ENCODE assay signal across 8 mouse cellular contexts in genomic region chr11:97628303-97628567, GRCm38 (mm10). TPM values are rescaled to one million over a fixed set of nuclear protein-coding genes. Genes with fewer than 3 reads are reported as not detected.
DNase-seq lines count a peak whose midpoint lies in the region; ATAC-seq and TF ChIP-seq lines count a peak whose summit lies in the region.

No protein-coding gene starts in this region.

- H3K36me3 ChIP-seq in embryonic facial prominence, embryonic 13.5 days, result no peaks in the 10 kb centered on the region
- no peaks in the 10 kb centered on the region for H3K36me3 ChIP-seq in hindbrain, embryonic 16.5 days (ENCODE audit: control insufficient read depth, insufficient read depth, low read length)
- no peaks in the 10 kb centered on the region for H3K36me3 ChIP-seq in midbrain, embryonic 15.5 days (replicated peaks)

- peak overlapping the region; percentile 70 for H3K4me3 ChIP-seq in embryonic facial prominence, embryonic 13.5 days
- peak overlapping the region; percentile 60 for H3K4me3 ChIP-seq in hindbrain, embryonic 16.5 days (ENCODE audit: low read length)
- peak overlapping the region; percentile 66 for H3K4me3 ChIP-seq in midbrain, embryonic 15.5 days
- H3K4me3 ChIP-seq in cerebellum, adult 2 months (replicated peaks; ENCODE audit: insufficient read depth, low read depth, low read length), result no peak overlapping the region

- WGBS in embryonic facial prominence, embryonic 13.5 days, result under 1% methylated on average over 28 of the region's 28 CpGs
- WGBS in hindbrain, embryonic 16.5 days, result under 1% methylated on average over 28 of the region's 28 CpGs
- under 1% methylated on average over 28 of the region's 28 CpGs for WGBS in midbrain, embryonic 15.5 days
- WGBS in cerebellum, adult 2 months, result 2% methylated on average over 26 of the region's 28 CpGs

- peaks cover 44% of the 10 kb centered on the region for H3K4me1 ChIP-seq in embryonic facial prominence, embryonic 13.5 days
- peaks cover 24% of the 10 kb centered on the region for H3K4me1 ChIP-seq in hindbrain, embryonic 16.5 days (ENCODE audit: control insufficient read depth, insufficient read depth, low read depth, low read length)
- peaks cover 29% of the 10 kb centered on the region for H3K4me1 ChIP-seq in midbrain, embryonic 15.5 days
- no peaks in the 10 kb centered on the region for H3K4me1 ChIP-seq in cerebellum, adult 2 months (ENCODE audit: control insufficient read depth, insufficient read depth, low read length)

- H3K4me2 ChIP-seq in embryonic facial prominence, embryonic 13.5 days, result peak overlapping the region; percentile 87
- H3K4me2 ChIP-seq in hindbrain, embryonic 16.5 days (ENCODE audit: low read length), result peak overlapping the region; percentile 66
- H3K4me2 ChIP-seq in midbrain, embryonic 15.5 days, result peak overlapping the region; percentile 80

- TF ChIP-seq POLR2A in cerebellum, adult 2 months (IDR thresholded peaks at IDR 0.05; ENCODE audit: borderline replicate concordance, insufficient read depth, low read length), result no peak

- no peaks in the 10 kb centered on the region for H3K9me3 ChIP-seq in embryonic facial prominence, embryonic 13.5 days
- H3K9me3 ChIP-seq in hindbrain, embryonic 16.5 days (ENCODE audit: control insufficient read depth, low read length), result no peaks in the 10 kb centered on the region
- no peaks in the 10 kb centered on the region for H3K9me3 ChIP-seq in midbrain, embryonic 15.5 days

- no peak for ATAC-seq in embryonic facial prominence, embryonic 13.5 days (ENCODE audit: insufficient number of reproducible peaks, insufficient read depth, low FRiP score, low TSS enrichment, low read depth)
- no peak for ATAC-seq in hindbrain, embryonic 16.5 days
- ATAC-seq in midbrain, embryonic 15.5 days (replicated peaks), result no peak

- DNase-seq in kidney, postnatal 10 days, result peak; percentile 27
- DNase-seq in kidney, adult 8-10 months, result no peak
- DNase-seq in cerebellum, adult 9-10 months, result no peak
- no peak for DNase-seq in cerebellum, adult 2 months
- no peak for DNase-seq in B cell, adult 2 months

- no peak for TF ChIP-seq CTCF in cerebellum, adult 2 months (IDR thresholded peaks at IDR 0.05; ENCODE audit: borderline replicate concordance, insufficient read depth, low read depth, low read length)

- H3K27ac ChIP-seq in embryonic facial prominence, embryonic 13.5 days, result no peak overlapping the region
- no peak overlapping the region for H3K27ac ChIP-seq in hindbrain, embryonic 16.5 days (ENCODE audit: low read depth, low read length)
- H3K27ac ChIP-seq in midbrain, embryonic 15.5 days, result no peak overlapping the region
- H3K27ac ChIP-seq in cerebellum, adult 2 months (ENCODE audit: insufficient read depth, low read length), result no peak overlapping the region

- H3K9ac ChIP-seq in embryonic facial prominence, embryonic 13.5 days, result peak overlapping the region; percentile 79
- no peak overlapping the region for H3K9ac ChIP-seq in hindbrain, embryonic 16.5 days (ENCODE audit: low read depth, low read length)
- H3K9ac ChIP-seq in midbrain, embryonic 15.5 days, result no peak overlapping the region

- peaks cover 84% of the 10 kb centered on the region for H3K27me3 ChIP-seq in embryonic facial prominence, embryonic 13.5 days
- peaks cover 55% of the 10 kb centered on the region for H3K27me3 ChIP-seq in hindbrain, embryonic 16.5 days (replicated peaks; ENCODE audit: control insufficient read depth, insufficient read depth, low read length)
- peaks cover 78% of the 10 kb centered on the region for H3K27me3 ChIP-seq in midbrain, embryonic 15.5 days (replicated peaks)
- H3K27me3 ChIP-seq in cerebellum, adult 2 months (ENCODE audit: control insufficient read depth, insufficient read depth, low read length), result peaks cover 10% of the 10 kb centered on the region; the same call in 1 of the 2 replicates

RNA-seq across cellular contexts. Expression of gene Epop, which starts 1.3 kb away (rescaled TPM):
- 4.3 and 7.2 TPM in 2 replicates for polyA plus RNA-seq in embryonic facial prominence, embryonic 13.5 days (2015; fragmentation: Nextera tagmentation; extraction: Ambion mirVana)
- 1.2 and 1.4 TPM in 2 replicates for polyA plus RNA-seq in hindbrain, embryonic 16.5 days (2015; fragmentation: Nextera tagmentation; extraction: Ambion mirVana)
- 1.9 and 2.5 TPM in 2 replicates for polyA plus RNA-seq in midbrain, embryonic 15.5 days (2015; fragmentation: Nextera tagmentation; extraction: Ambion mirVana)
- polyA plus RNA-seq in cerebellum, adult 2 months (2012; rRNA removed), result 4.1 and 5.4 TPM in 2 replicates

RNA-seq across cellular contexts. Expression of gene Mllt6, which starts 35.0 kb away (rescaled TPM):
- polyA plus RNA-seq in embryonic facial prominence, embryonic 13.5 days (2015; fragmentation: Nextera tagmentation; extraction: Ambion mirVana), result 3.1 and 3.3 TPM in 2 replicates
- polyA plus RNA-seq in hindbrain, embryonic 16.5 days (2015; fragmentation: Nextera tagmentation; extraction: Ambion mirVana), result 3.1 and 3.3 TPM in 2 replicates
- polyA plus RNA-seq in midbrain, embryonic 15.5 days (2015; fragmentation: Nextera tagmentation; extraction: Ambion mirVana), result 3.9 and 4.4 TPM in 2 replicates
- 68.4 and 69.3 TPM in 2 replicates for polyA plus RNA-seq in cerebellum, adult 2 months (2012; rRNA removed)

RNA-seq across cellular contexts. Expression of gene Srcin1, which starts 52.2 kb away (rescaled TPM):
- 0.76 and 1.2 TPM in 2 replicates for polyA plus RNA-seq in embryonic facial prominence, embryonic 13.5 days (2015; fragmentation: Nextera tagmentation; extraction: Ambion mirVana)
- polyA plus RNA-seq in hindbrain, embryonic 16.5 days (2015; fragmentation: Nextera tagmentation; extraction: Ambion mirVana), result 8.0 and 8.9 TPM in 2 replicates
- 13.2 and 13.9 TPM in 2 replicates for polyA plus RNA-seq in midbrain, embryonic 15.5 days (2015; fragmentation: Nextera tagmentation; extraction: Ambion mirVana)
- 127 and 142 TPM in 2 replicates for polyA plus RNA-seq in cerebellum, adult 2 months (2012; rRNA removed)

RNA-seq across cellular contexts. Expression of gene Cisd3, which starts 57.4 kb away (rescaled TPM):
- 12.5 and 13.4 TPM in 2 replicates for polyA plus RNA-seq in embryonic facial prominence, embryonic 13.5 days (2015; fragmentation: Nextera tagmentation; extraction: Ambion mirVana)
- 37.2 and 42.4 TPM in 2 replicates for polyA plus RNA-seq in hindbrain, embryonic 16.5 days (2015; fragmentation: Nextera tagmentation; extraction: Ambion mirVana)
- polyA plus RNA-seq in midbrain, embryonic 15.5 days (2015; fragmentation: Nextera tagmentation; extraction: Ambion mirVana), result 21.6 and 26.4 TPM in 2 replicates
- polyA plus RNA-seq in cerebellum, adult 2 months (2012; rRNA removed), result 70.2 and 72.2 TPM in 2 replicates

Comparison
In these comparisons a context has a peak if more than half of its experiments do, and no peak if none do; other contexts are left out.
1. RNA of gene Mllt6, which starts 35.0 kb away (polyA plus RNA-seq): 68.4 to 69.3 TPM in cerebellum, adult 2 months; 3.9 to 4.4 TPM in midbrain, embryonic 15.5 days, 3.1 to 3.3 TPM in embryonic facial prominence, embryonic 13.5 days and 3.1 to 3.3 TPM in hindbrain, embryonic 16.5 days; every median in the first group is over 10 times any median in the second.
2. Peak in every context shown above with its lines, with median percentiles within 50 percentile points of each other: H3K4me2 ChIP-seq.